Mouse (Mus musculus) liver, embryonic 15.5 days (tissue): Measurements from ENCODE around the gene 4930426L09Rik. TPM values are rescaled to one million over a fixed set of nuclear protein-coding genes. Genes with fewer than 3 reads are reported as not detected.

ENCODE experiments used
- ATAC-seq: fragments of 200-750 bp; cut with Nextera tagmentation; 2 replicates; pipeline ENCODE4 v1.8.0; 2017; ENCODE audit warnings: moderate number of reproducible peaks, mild to moderate bottlenecking, moderate library complexity; ENCODE audit not compliant: insufficient read depth
- H3K27ac ChIP-seq: fragments of 300-500 bp; sonication (generic); replicated peaks from 2 replicates; pipeline ENCODE4 v1.5.1; 2015; ENCODE audit warnings: mild to moderate bottlenecking, inconsistent platforms
- H3K27me3 ChIP-seq: fragments of 300-500 bp; sonication (generic); 2 replicates; pipeline ENCODE4 v1.6.1; 2015; ENCODE audit warnings: mild to moderate bottlenecking, inconsistent platforms
- H3K36me3 ChIP-seq: fragments of 300-500 bp; sonication (generic); replicated peaks from 2 replicates; pipeline ENCODE4 v1.6.1; 2015; ENCODE audit warnings: moderate library complexity, mild to moderate bottlenecking, inconsistent platforms
- H3K4me1 ChIP-seq: fragments of 300-500 bp; sonication (generic); replicated peaks from 2 replicates; pipeline ENCODE4 v1.6.1; 2015; ENCODE audit warnings: inconsistent platforms
- H3K4me2 ChIP-seq: fragments of 300-500 bp; sonication (generic); 2 replicates; pipeline ENCODE4 v1.6.1; 2015; ENCODE audit warnings: moderate library complexity, mild to moderate bottlenecking, inconsistent platforms
- H3K4me3 ChIP-seq: fragments of 300-500 bp; sonication (generic); replicated peaks from 2 replicates; pipeline ENCODE4 v1.5.1; 2015; ENCODE audit warnings: mild to moderate bottlenecking, inconsistent platforms
- H3K9ac ChIP-seq: fragments of 300-500 bp; sonication (generic); 2 replicates; pipeline ENCODE4 v1.6.1; 2015; ENCODE audit warnings: moderate library complexity, mild to moderate bottlenecking, inconsistent platforms
- H3K9me3 ChIP-seq: fragments of 300-500 bp; sonication (generic); replicated peaks from 2 replicates; pipeline ENCODE4 v1.6.1; 2016; ENCODE audit warnings: inconsistent platforms
- WGBS: fragments of 180-500 bp; shearing (Covaris S2); methylation state at CpG from one replicate; pipeline ENCODE4 v1.1.7; 2015; ENCODE audit warnings: mixed read lengths; ENCODE audit not compliant: insufficient replicate concordance; 5-methylcytosine and 5-hydroxymethylcytosine counted together
- polyA plus RNA-seq: library from polyadenylated mRNA; unstranded; fragments of >200 nt; fragmentation: Nextera tagmentation; extraction: Ambion mirVana; gene quantifications from 2 replicates; pipeline ENCODE4 v1.2.1, GENCODE M21; 2015

Gene 4930426L09Rik
- polyA plus RNA-seq, 1 experiment from 2014 or later: 0.15 TPM

GRCm38 (mm10) chr2:18984095-18984847, 13.9 kb upstream of the 4930426L09Rik start:
- H3K4me3 ChIP-seq: no peak overlapping the region
- 74% methylated on average over 15 of the region's 15 CpGs for WGBS
- H3K4me2 ChIP-seq: no peak overlapping the region
- no peaks in the 10 kb centered on the region for H3K9me3 ChIP-seq
- H3K4me1 ChIP-seq: peaks cover 59% of the 10 kb centered on the region
- ATAC-seq: 0 out of 2 replicates have a peak, but pooled peaks have one; percentile 44
- no peak overlapping the region for H3K9ac ChIP-seq
- no peak overlapping the region for H3K27ac ChIP-seq
- H3K36me3 ChIP-seq: no peaks in the 10 kb centered on the region
- H3K27me3 ChIP-seq: no peaks in the 10 kb centered on the region

GRCm38 (mm10) chr2:18985506-18985905, 12.6 kb upstream of the 4930426L09Rik start:
- no peak for ATAC-seq

GRCm38 (mm10) chr2:18988885-18989284, 9.3 kb upstream of the 4930426L09Rik start:
- Histone ChIP-seq H3K4me2 (no peak overlapping the region), H3K4me1 (peaks cover 58% of the 10 kb centered on the region), H3K36me3 (no peaks in the 10 kb centered on the region), H3K9me3 (0 out of 2 replicates have a peak, but pooled peaks cover 3% of the 10 kb centered on the region), H3K9ac (no peak overlapping the region), H3K4me3 (no peak overlapping the region), H3K27me3 (no peaks in the 10 kb centered on the region), H3K27ac (no peak overlapping the region)
- ATAC-seq: no peak
- WGBS: 66% methylated on average over 3 of the region's 3 CpGs

More at GRCm38 (mm10) chr2:18985506-18985905, 12.6 kb upstream of the 4930426L09Rik start:
- Histone ChIP-seq H3K4me1 (peaks cover 47% of the 10 kb centered on the region), H3K4me2 (no peak overlapping the region), H3K9me3 (no peaks in the 10 kb centered on the region), H3K36me3 (no peaks in the 10 kb centered on the region), H3K9ac (no peak overlapping the region), H3K4me3 (no peak overlapping the region), H3K27me3 (no peaks in the 10 kb centered on the region), H3K27ac (no peak overlapping the region)
- WGBS: 55% methylated on average over 3 of the region's 3 CpGs

GRCm38 (mm10) chr2:18992512-18993510, 5.3 kb upstream of the 4930426L09Rik start:
- H3K4me2 ChIP-seq: peak overlapping the region; percentile 42

GRCm38 (mm10) chr2:18996451-18997211, 1.5 kb upstream of the 4930426L09Rik start:
- WGBS: 0% methylated on average over 25 of the region's 25 CpGs
- Histone ChIP-seq H3K4me2 (peak overlapping the region; percentile 90), H3K4me1 (peaks cover 61% of the 10 kb centered on the region), H3K9ac (peak overlapping the region; percentile 96), H3K36me3 (no peaks in the 10 kb centered on the region), H3K4me3 (peak overlapping the region; percentile 91), H3K27me3 (no peaks in the 10 kb centered on the region; the same call in 1 of the 2 replicates), H3K27ac (peak overlapping the region; percentile 99), H3K9me3 (no peaks in the 10 kb centered on the region)
- no peak for ATAC-seq

More at GRCm38 (mm10) chr2:18992512-18993510, 5.3 kb upstream of the 4930426L09Rik start:
- Histone ChIP-seq H3K9ac (peak overlapping the region; percentile 7; the same call in 1 of the 2 replicates), H3K9me3 (0 out of 2 replicates have a peak, but pooled peaks cover 3% of the 10 kb centered on the region), H3K27me3 (no peaks in the 10 kb centered on the region), H3K4me1 (peaks cover 59% of the 10 kb centered on the region), H3K4me3 (peak overlapping the region; percentile 0), H3K36me3 (no peaks in the 10 kb centered on the region), H3K27ac (peak overlapping the region; percentile 77)
- ATAC-seq: peak; percentile 88
- 19% methylated on average over 7 of the region's 7 CpGs for WGBS

GRCm38 (mm10) chr2:18997387-18997971, 664 bp upstream of the 4930426L09Rik start:
- WGBS: under 1% methylated on average over 46 of the region's 46 CpGs
- Histone ChIP-seq H3K4me2 (peak overlapping the region; percentile 90), H3K27ac (peak overlapping the region; percentile 99), H3K4me1 (peaks cover 53% of the 10 kb centered on the region), H3K36me3 (no peaks in the 10 kb centered on the region), H3K9ac (peak overlapping the region; percentile 96), H3K27me3 (no peaks in the 10 kb centered on the region; the same call in 1 of the 2 replicates), H3K4me3 (peak overlapping the region; percentile 91), H3K9me3 (no peaks in the 10 kb centered on the region)
- peak; percentile 71 for ATAC-seq

- H3K4me2 ChIP-seq: peak overlapping the region; percentile 90; the same call in 1 of the 2 replicates
- ATAC-seq: no peak
- no peaks in the 10 kb centered on the region for H3K36me3 ChIP-seq
- no peak overlapping the region for H3K4me3 ChIP-seq
- 22% methylated on average over 2 of the region's 2 CpGs for WGBS
- H3K9ac ChIP-seq: no peak overlapping the region
- H3K27ac ChIP-seq: no peak overlapping the region
- no peaks in the 10 kb centered on the region; the same call in 1 of the 2 replicates for H3K27me3 ChIP-seq
- H3K4me1 ChIP-seq: peaks cover 36% of the 10 kb centered on the region
- H3K9me3 ChIP-seq: no peaks in the 10 kb centered on the region
Observed at GRCm38 (mm10) chr2:18999395-18999794, 1.3 kb downstream of the 4930426L09Rik start.

- Histone ChIP-seq H3K9ac (no peak overlapping the region), H3K36me3 (no peaks in the 10 kb centered on the region), H3K9me3 (no peaks in the 10 kb centered on the region), H3K27me3 (no peaks in the 10 kb centered on the region; the same call in 1 of the 2 replicates), H3K4me2 (no peak overlapping the region), H3K27ac (peak overlapping the region; percentile 2; the same call in 1 of the 2 replicates), H3K4me3 (no peak overlapping the region), H3K4me1 (peaks cover 26% of the 10 kb centered on the region)
- 18% methylated on average over 10 of the region's 10 CpGs for WGBS
- peak; percentile 52 for ATAC-seq
Observed at GRCm38 (mm10) chr2:19004801-19005200, 6.7 kb downstream of the 4930426L09Rik start.

- H3K27ac ChIP-seq: peak overlapping the region; percentile 43
- no peaks in the 10 kb centered on the region for H3K27me3 ChIP-seq
Observed at GRCm38 (mm10) chr2:19006124-19006523, 8.0 kb downstream of the 4930426L09Rik start.

GRCm38 (mm10) chr2:19007580-19007979, 9.4 kb downstream of the 4930426L09Rik start:
- Histone ChIP-seq H3K9ac (no peak overlapping the region), H3K9me3 (no peaks in the 10 kb centered on the region), H3K4me3 (no peak overlapping the region), H3K27me3 (no peaks in the 10 kb centered on the region), H3K4me2 (no peak overlapping the region), H3K27ac (no peak overlapping the region), H3K36me3 (no peaks in the 10 kb centered on the region), H3K4me1 (peaks cover 45% of the 10 kb centered on the region)
- ATAC-seq: no peak
- 59% methylated on average over 4 of the region's 4 CpGs for WGBS

More at GRCm38 (mm10) chr2:19006124-19006523, 8.0 kb downstream of the 4930426L09Rik start:
- Histone ChIP-seq H3K4me3 (no peak overlapping the region), H3K4me2 (no peak overlapping the region), H3K36me3 (no peaks in the 10 kb centered on the region), H3K4me1 (peaks cover 34% of the 10 kb centered on the region), H3K9me3 (no peaks in the 10 kb centered on the region), H3K9ac (no peak overlapping the region)
- 63% methylated on average over 7 of the region's 7 CpGs for WGBS
- no peak for ATAC-seq
